Mouse (Mus musculus) bone marrow, adult 2 months (tissue): ENCODE results near the gene Gigyf2. TPM values are rescaled to one million over a fixed set of nuclear protein-coding genes. Genes with fewer than 3 reads are reported as not detected.
"Not testable (repeated sequence)": the region's sequence is repeated elsewhere in the genome, so short reads cannot be mapped to it uniquely, and the experiment has no call there.

Experiments used
- H3K27ac ChIP-seq: fragments of 200-500 bp; 2 replicates; pipeline ENCODE4 v1.5.1; 2012; ENCODE audit warnings: low read depth, mild to moderate bottlenecking, control low read depth, inconsistent platforms, low read length; ENCODE audit not compliant: control insufficient read depth, poor library complexity, insufficient read depth
- H3K4me1 ChIP-seq: fragments of 200-500 bp; 2 replicates; pipeline ENCODE4 v1.6.1; 2011; ENCODE audit warnings: low read length; ENCODE audit not compliant: control insufficient read depth, insufficient read depth
- H3K4me3 ChIP-seq: fragments of 200-500 bp; replicated peaks from 2 replicates; pipeline ENCODE3; 2011; ENCODE audit warnings: mild to moderate bottlenecking, low read depth, low read length, control low read depth; ENCODE audit not compliant: control insufficient read depth
- CTCF ChIP-seq: fragments of 200-500 bp; IDR thresholded peaks from 2 replicates; pipeline ENCODE4 v1.5.1; 2011; ENCODE audit warnings: low read length, control low read depth; ENCODE audit not compliant: control insufficient read depth, insufficient read depth
- POLR2A ChIP-seq: fragments of 200-500 bp; IDR thresholded peaks from 2 replicates; pipeline ENCODE4 v1.6.1; 2011; ENCODE audit warnings: low read depth, mild to moderate bottlenecking, control low read depth, low read length, borderline replicate concordance; ENCODE audit not compliant: control insufficient read depth
- WGBS: fragments of 180-500 bp; shearing (Covaris S2); methylation state at CpG from one replicate; pipeline ENCODE4 v1.1.7; 2018; 5-methylcytosine and 5-hydroxymethylcytosine counted together
- polyA plus RNA-seq: library from polyadenylated mRNA; stranded (reverse); fragments of >200 nt; gene quantifications from 2 replicates; pipeline ENCODE4 v1.2.4, GENCODE M21; 2011; ENCODE audit warnings: low replicate concordance; ENCODE audit not compliant: missing spikeins, insufficient read depth, insufficient read length

The Gigyf2 gene
- polyA plus RNA-seq, 1 experiment, result 95.1 TPM

DNA sequence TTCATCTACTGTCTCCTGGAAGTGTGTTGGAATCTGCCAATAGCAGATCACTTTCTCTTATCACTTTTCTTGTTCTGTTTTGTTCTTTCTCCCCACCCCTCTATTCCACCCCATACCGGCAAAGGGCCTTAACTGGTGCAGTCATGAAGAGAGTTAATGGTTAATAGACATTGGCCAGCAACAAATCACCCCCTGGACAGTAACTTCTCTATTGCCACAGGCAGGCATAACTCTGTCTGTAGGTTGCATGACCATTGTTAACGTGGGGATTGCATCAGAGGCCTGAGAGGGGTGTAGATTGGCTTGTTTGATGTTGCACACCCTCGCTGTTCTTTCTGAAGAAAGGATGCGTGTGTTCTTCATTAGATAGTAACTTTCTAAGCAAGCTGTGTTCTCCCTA lies 122.6 kb downstream of the Gigyf2 start:
- Histone ChIP-seq H3K27ac (no peak overlapping the region), H3K4me3 (no peak overlapping the region), H3K4me1 (no peaks in the 10 kb centered on the region)
- TF ChIP-seq CTCF, result no peak
- TF ChIP-seq POLR2A, result no peak
- 76% methylated on average over 4 of the region's 4 CpGs for WGBS

DNA sequence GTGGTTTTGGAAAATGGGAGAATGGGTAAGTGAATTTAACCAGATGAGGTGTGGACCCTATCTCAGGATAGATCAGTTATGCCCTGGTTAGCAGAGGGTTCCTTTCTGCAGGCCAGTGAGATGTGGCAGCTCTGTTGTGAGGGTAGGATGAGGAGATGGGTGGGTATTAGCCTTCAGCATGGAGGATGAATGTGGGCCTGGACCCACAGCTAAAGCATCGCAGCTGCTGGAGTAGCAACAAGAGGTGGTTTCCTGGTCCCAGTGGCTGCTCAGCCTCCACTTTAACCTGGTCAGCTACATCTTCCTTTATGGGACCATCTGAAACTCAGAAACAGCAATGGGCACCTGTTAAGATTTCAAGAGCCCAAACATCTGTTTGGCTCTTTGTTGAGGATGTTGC lies 129.6 kb downstream of the Gigyf2 start:
- Histone ChIP-seq H3K4me1 (no peaks in the 10 kb centered on the region), H3K4me3 (no peak overlapping the region), H3K27ac (no peak overlapping the region)
- 75% methylated on average over 1 of the region's 1 CpGs for WGBS
- TF ChIP-seq POLR2A (no peak), CTCF (no peak)

DNA sequence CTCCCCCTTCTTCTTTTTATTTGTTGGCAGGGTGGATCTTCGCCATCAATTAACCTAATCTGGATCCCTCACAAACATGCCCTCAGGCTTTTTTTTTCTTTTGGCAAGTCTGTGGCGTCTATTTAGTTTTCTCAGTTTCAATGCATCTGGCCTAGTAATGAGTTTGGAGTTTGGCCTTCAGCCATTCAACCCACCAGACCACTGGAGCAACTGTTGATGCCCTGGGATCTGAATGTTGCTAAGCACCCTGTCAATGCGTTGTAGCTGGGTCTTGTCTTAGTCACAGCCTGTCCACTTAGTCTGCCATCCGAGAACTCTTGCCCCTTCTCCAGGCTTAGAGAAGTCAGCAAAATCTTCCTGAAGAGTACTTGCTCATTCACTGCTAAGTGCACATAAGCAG lies 131.2 kb downstream of the Gigyf2 start:
- H3K4me1 ChIP-seq, result no peaks in the 10 kb centered on the region
- TF ChIP-seq POLR2A (no peak), CTCF (no peak)
- H3K27ac ChIP-seq, result no peak overlapping the region
- 78% methylated on average over 4 of the region's 4 CpGs for WGBS
- no peak overlapping the region for H3K4me3 ChIP-seq

DNA sequence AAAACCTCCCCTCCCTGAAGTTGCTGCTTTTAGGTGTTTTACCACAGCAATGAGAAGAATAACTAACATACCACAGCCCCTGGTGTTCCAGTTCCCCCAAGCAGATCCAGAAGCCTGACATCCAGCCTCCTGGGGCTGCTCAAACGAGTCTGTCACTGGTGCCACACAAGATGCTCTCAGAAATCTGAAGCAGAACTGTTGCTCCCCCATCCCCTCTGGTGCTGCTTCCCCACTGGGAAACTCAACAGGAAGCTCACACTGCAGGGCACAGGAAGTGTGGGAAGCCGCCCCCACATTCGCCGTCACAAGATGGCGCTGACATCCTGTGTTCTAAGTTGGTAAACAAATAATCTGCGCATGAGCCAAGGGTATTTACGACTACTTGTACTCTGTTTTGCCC lies 133.1 kb downstream of the Gigyf2 start:
- not testable (repeated sequence) for H3K4me1 ChIP-seq, H3K27ac ChIP-seq, H3K4me3 ChIP-seq
- WGBS, result 69% methylated on average over 6 of the region's 7 CpGs

DNA sequence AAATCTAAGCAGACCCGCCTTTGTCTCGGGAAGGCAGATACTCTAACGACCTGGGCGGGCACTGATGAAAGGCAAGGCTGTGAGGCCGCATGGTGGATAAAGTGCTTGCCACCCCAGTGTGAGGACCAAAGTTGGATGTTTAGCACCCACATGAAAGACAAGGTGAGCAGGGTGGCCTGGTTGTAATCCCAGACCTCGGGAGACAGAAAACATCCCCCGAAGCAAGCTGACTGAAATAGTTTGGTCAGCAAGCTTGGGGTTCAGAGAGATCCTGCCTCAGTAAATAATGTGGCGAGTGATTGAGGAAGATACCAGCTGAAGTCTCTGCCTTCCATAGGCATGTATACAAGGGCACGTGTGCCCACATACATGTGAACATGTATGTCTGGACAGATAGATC lies 140.7 kb downstream of the Gigyf2 start:
- no peak overlapping the region for H3K27ac ChIP-seq
- no peak overlapping the region for H3K4me3 ChIP-seq
- no peak for TF ChIP-seq CTCF
- TF ChIP-seq POLR2A, result no peak
- 70% methylated on average over 9 of the region's 9 CpGs for WGBS
- no peaks in the 10 kb centered on the region for H3K4me1 ChIP-seq

DNA sequence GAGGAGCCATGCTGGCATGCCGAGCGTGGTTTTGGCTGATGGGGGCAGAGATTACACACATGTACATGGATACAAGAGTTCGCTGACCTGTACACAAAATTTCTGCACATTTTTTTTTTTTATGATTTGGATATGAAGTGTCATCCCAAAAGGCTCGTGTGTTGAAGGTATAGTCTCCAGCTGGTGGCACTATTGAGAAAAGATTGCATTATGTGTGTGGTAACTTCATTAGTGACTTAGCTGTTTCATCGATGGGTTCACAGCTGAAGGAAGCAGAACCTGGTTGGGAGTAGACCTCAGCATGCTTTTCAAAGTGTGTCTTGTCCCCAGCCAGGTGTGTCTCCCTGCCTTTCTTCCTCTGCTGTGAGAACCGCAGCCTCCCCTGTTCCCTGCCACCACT lies 141.5 kb downstream of the Gigyf2 start:
- no peaks in the 10 kb centered on the region for H3K4me1 ChIP-seq
- TF ChIP-seq POLR2A (no peak), CTCF (no peak)
- H3K4me3 ChIP-seq, result no peak overlapping the region
- 46% methylated on average over 6 of the region's 6 CpGs for WGBS
- no peak overlapping the region for H3K27ac ChIP-seq

DNA sequence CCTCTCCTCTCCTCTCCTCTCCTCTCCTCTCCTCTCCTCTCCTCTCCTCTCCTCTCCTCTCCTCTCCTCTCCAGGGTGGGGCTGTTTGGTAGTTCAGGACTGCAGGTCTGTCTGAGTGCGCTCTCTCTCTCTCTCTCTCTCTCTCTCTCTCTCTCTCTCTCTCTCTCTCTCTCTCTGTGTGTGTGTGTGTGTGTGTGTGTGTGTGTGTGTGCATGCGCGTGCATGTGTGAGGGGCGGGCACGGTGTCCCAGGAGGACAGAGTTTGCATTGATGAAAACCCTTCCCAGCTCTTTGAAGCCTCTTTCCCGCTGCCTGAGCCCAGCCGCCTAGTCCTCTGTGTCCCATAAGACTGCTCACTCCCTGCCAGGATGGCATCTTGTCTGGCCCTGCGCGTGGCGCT lies 143.2 kb downstream of the Gigyf2 start, which contains the start of gene Snorc:
TSS of gene Snorc (plus strand) at position 301 of the 400 bp plus-strand sequence.
- WGBS, result 89% methylated on average over 9 of the region's 10 CpGs
- not testable (repeated sequence) for H3K27ac ChIP-seq, H3K4me3 ChIP-seq, H3K4me1 ChIP-seq

DNA sequence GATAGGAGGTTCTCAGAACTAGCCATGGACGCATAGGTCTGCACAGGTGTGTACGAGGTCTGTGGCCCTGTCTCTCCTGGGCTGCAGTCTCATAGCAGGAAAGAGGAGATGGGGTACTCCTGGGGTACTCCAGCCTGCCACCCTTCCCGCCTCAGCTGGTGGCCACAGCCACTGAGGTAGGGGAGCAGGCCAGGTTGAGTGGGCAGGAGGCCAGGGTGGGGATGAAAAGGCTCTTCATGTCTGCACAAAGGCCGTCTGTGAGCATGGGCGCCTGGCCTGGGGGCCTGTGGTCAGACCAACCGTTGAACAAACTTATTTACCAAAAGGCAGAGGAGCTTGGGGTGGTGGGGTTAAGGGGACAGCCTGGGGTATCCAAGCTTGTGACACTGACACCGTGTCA lies 145.1 kb downstream of the Gigyf2 start:
- no peak overlapping the region for H3K27ac ChIP-seq
- 78% methylated on average over 7 of the region's 7 CpGs for WGBS
- no peak for TF ChIP-seq CTCF
- TF ChIP-seq POLR2A, result no peak
- H3K4me3 ChIP-seq, result no peak overlapping the region
- H3K4me1 ChIP-seq, result no peaks in the 10 kb centered on the region

DNA sequence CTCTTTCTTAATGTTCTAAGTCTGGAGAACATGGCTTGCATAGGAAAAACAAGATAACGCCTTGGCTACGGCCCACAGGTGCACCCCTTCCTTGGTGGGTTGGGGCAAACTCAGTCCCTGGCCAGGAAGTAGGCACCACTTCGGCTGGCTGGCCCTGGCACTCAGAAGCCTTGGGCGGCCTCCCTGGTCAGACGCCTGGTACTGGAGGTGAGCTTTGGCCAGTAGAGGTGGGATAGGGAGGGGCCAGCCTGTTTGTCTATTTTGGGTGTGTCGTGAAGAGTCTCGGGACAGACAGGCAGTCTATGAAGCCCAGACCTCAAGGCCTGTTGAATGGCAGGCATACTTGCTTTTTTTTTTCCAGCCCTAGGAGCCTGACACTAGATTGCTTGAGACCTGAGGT lies 145.8 kb downstream of the Gigyf2 start:
- no peaks in the 10 kb centered on the region for H3K4me1 ChIP-seq
- no peak for TF ChIP-seq CTCF
- no peak for TF ChIP-seq POLR2A
- WGBS, result 80% methylated on average over 7 of the region's 7 CpGs
- no peak overlapping the region for H3K27ac ChIP-seq
- no peak overlapping the region for H3K4me3 ChIP-seq
